Mouse (Mus musculus): ENCODE data around the gene Cox6a2.

DNA sequence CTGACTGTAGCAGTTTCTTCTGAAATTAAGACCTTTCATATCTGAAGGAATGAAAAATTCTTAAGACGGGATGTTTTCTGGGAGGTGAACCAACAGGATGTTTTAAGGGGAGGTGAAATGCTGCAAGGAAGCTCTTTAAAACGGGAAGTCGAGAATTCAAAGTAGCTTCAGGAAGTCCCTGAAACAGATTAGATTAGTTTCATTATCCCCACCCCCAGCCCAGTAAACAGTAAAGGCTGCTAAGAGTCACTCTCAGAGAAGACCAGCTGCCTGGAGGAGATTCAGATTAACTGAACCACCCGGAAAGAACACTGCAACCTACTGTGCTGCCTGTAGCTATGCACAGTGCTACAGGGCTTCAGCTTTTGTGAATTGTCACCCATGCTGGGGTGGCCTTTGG, 13.8 kb upstream of the Cox6a2 start:
- no peak for TF ChIP-seq GATA1 (IDR thresholded peaks at IDR 0.05; ENCODE audit: low read length)
- TF ChIP-seq TAL1 (IDR thresholded peaks at IDR 0.05; ENCODE audit: low read length) = no peak

All from erythroblast, embryonic 14.5 days (primary cell).